Mouse (Mus musculus): ENCODE measurements at regions not wholly inside any gene's neighbourhood (a gene's known extent, or its start where the extent isn't known, plus 50 kb on each side); places are given as distances from the start of the nearest gene placed in this dataset.

DNA sequence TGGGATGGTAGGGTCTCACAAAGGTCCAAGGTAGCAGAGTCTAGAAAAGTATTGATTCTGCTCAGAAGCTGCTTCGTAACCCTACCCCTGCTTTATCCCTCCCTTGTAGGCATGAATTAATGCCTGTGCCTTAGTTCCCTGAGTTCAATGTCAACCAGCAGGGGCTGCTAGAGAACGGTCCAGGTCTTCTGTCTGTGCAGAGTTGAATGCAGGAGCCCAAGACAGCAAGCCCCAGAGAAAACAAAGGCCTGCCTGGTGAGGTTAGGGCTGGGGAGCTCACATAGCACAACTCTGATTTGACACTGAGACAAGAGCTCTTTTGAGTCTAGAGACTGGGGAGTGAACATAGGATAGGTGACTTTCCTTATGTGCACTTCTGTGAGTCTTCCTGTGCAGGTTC, 56.6 kb downstream of the Olig3 start:
- Histone ChIP-seq H3K27ac (replicated peaks) (no peak overlapping the region), H3K4me3 (no peak overlapping the region), H3K4me1 (peaks cover 22% of the 10 kb centered on the region), H3K27me3 (ENCODE audit: low read depth, poor library complexity, severe bottlenecking) (0 out of 2 replicates have a peak, but pooled peaks cover 3% of the 10 kb centered on the region), H3K9me3 (replicated peaks) (no peaks in the 10 kb centered on the region), H3K36me3 (no peaks in the 10 kb centered on the region)
- DNase-seq (ENCODE audit: low spot score) = peak; percentile 22
- 39% methylated on average over 2 of the region's 2 CpGs for WGBS

DNA sequence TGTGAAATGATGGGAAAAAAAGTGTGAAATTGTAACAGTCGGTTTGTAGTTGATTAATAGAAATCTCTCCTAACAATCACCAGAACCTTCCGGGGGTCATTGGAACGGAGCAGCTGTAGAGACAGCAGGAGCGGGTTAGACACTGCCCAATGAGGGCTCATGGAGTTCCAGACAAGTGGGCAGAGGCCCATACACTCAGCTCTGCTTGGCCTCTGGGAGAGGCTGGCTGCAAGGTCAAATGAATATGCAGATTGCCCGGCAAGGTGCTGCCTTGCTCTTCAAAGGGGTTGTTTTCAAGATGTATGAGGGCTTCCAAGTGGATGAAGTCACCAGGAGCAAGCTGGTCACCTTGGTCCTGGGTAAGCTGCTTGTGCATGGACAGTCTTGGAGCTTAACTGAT, 57.6 kb downstream of the Olig3 start:
- H3K27me3 ChIP-seq (ENCODE audit: low read depth, poor library complexity, severe bottlenecking) = no peaks in the 10 kb centered on the region
- H3K4me3 ChIP-seq = no peak overlapping the region
- no peaks in the 10 kb centered on the region for H3K36me3 ChIP-seq
- 54% methylated on average over 5 of the region's 5 CpGs for WGBS
- no peak for DNase-seq (ENCODE audit: low spot score)
- H3K9me3 ChIP-seq (replicated peaks) = no peaks in the 10 kb centered on the region
- no peak overlapping the region for H3K27ac ChIP-seq (replicated peaks)
- H3K4me1 ChIP-seq = peaks cover 18% of the 10 kb centered on the region; the same call in 1 of the 2 replicates

DNA sequence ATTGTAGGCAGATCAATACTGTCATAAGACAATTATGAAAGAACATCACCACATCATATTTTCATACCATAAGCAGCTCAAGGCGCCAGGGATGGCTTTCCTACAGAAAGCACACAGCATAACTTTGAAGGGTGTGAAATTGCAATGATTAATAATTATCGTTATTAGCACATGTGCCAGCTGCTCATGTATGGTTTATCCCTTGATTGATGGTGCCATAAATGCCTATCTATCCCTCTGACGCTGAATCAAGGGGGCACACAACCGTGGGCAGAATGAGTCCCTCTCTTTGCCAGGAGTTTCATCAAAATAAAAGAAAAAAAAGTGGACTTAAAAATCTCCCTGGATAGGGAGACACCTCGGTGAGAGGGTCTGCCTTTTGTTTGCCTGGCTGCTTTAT, 58.5 kb downstream of the Olig3 start:
- no peak overlapping the region for H3K27ac ChIP-seq (replicated peaks)
- WGBS = 74% methylated on average over 5 of the region's 5 CpGs
- no peak for DNase-seq (ENCODE audit: low spot score)
- no peaks in the 10 kb centered on the region for H3K36me3 ChIP-seq
- no peaks in the 10 kb centered on the region for H3K27me3 ChIP-seq (ENCODE audit: low read depth, poor library complexity, severe bottlenecking)
- H3K4me3 ChIP-seq = no peak overlapping the region
- H3K9me3 ChIP-seq (replicated peaks) = no peaks in the 10 kb centered on the region
- peaks cover 18% of the 10 kb centered on the region; the same call in 1 of the 2 replicates for H3K4me1 ChIP-seq

DNA sequence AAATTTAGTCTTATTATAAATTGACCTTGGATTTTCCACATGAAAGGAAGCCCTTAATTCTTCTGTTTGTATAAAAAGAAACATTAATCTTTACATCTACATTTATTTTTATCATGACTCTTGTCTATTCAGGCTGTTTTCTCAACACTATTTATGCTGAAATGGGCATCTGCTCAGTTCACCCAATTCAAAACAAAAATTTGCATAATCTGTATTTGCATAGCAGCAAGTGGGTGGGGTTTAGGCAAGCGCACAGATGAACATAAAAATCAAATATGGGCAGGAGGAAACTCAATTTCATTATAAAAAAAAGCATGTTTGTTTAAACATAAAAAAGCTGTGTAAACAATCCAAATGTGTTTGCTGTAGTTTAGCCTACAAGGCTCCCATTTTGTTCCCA, 67.7 kb downstream of the Olig3 start:
- no peak overlapping the region for H3K4me3 ChIP-seq
- no peak overlapping the region for H3K27ac ChIP-seq (replicated peaks)
- H3K9me3 ChIP-seq (replicated peaks) = no peaks in the 10 kb centered on the region
- DNase-seq (ENCODE audit: low spot score) = no peak
- no peaks in the 10 kb centered on the region for H3K4me1 ChIP-seq
- 70% methylated on average over 1 of the region's 1 CpGs for WGBS
- no peaks in the 10 kb centered on the region for H3K27me3 ChIP-seq (ENCODE audit: low read depth, poor library complexity, severe bottlenecking)
- H3K36me3 ChIP-seq = no peaks in the 10 kb centered on the region

DNA sequence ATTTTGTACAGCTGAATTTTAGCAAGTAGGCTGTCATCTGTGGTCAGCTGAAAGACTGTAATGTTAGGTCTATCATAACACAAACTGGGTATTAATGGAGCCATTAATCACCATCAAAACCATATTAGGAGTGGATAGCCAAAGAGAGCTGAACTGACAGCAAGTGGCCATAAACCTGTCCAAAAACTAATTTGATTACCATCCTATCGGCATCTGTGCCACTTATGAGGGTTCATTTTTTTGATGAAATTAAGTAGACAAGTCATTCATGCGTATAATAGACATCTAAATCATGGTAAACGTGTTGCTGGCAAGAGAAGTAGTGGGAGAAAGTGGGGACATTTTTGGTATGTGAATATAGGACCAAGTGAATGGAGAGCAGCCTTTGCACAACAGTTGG, 68.6 kb downstream of the Olig3 start:
- Histone ChIP-seq H3K36me3 (no peaks in the 10 kb centered on the region), H3K9me3 (replicated peaks) (no peaks in the 10 kb centered on the region), H3K4me3 (no peak overlapping the region), H3K4me1 (no peaks in the 10 kb centered on the region), H3K27ac (replicated peaks) (no peak overlapping the region), H3K27me3 (ENCODE audit: low read depth, poor library complexity, severe bottlenecking) (no peaks in the 10 kb centered on the region)
- no peak for DNase-seq (ENCODE audit: low spot score)
- WGBS = 83% methylated on average over 3 of the region's 3 CpGs

DNA sequence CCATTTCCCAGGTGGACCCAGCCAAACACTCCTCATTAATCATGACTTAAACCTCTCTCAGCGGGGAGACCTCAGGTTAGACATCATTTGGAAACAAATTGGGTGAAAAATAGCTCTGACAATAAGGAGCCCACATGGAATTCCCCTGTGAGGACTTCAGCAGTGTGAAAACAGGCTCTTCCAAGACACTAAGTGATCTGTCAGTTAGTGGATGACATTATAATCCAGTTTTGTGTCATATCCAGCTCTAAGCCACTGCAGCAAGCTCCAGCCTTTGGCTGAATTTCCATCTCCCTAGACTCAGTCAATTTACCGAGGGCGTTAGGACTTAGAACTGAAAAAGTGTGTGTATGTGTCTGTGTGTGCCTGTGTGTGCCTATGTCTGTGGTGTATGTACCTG, 70.5 kb downstream of the Olig3 start:
- H3K27me3 ChIP-seq (ENCODE audit: low read depth, poor library complexity, severe bottlenecking) = no peaks in the 10 kb centered on the region
- H3K4me3 ChIP-seq = no peak overlapping the region
- H3K4me1 ChIP-seq = no peaks in the 10 kb centered on the region
- DNase-seq (ENCODE audit: low spot score) = no peak
- WGBS = 92% methylated on average over 3 of the region's 3 CpGs
- no peaks in the 10 kb centered on the region for H3K9me3 ChIP-seq (replicated peaks)
- no peak overlapping the region for H3K27ac ChIP-seq (replicated peaks)
- no peaks in the 10 kb centered on the region for H3K36me3 ChIP-seq

DNA sequence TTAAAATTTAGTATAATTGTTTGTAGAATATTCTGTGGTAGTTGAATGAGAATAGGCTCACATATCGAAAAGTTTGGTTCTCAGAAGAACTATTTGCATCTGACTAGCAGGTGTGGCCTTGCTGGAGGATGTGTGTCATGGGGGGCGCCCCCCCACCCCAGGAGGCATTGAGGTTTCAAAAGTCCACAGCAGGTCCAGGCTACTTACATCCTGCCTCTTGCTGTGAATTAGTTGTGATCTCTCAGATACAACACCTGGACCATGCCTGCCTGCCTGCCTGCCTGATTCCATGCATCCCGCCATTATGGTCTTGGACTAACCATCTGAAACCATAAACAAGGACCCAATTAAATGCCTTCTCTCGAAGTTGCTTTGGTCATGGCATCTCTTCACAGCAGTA, 76.2 kb downstream of the Olig3 start:
- Histone ChIP-seq H3K27ac (replicated peaks) (no peak overlapping the region), H3K9me3 (replicated peaks) (no peaks in the 10 kb centered on the region), H3K4me3 (no peak overlapping the region), H3K36me3 (no peaks in the 10 kb centered on the region), H3K27me3 (ENCODE audit: low read depth, poor library complexity, severe bottlenecking) (peaks cover 27% of the 10 kb centered on the region), H3K4me1 (no peaks in the 10 kb centered on the region)
- no peak for DNase-seq (ENCODE audit: low spot score)
- whole genome bisulfite sequencing = 81% methylated on average over 4 of the region's 4 CpGs

DNA sequence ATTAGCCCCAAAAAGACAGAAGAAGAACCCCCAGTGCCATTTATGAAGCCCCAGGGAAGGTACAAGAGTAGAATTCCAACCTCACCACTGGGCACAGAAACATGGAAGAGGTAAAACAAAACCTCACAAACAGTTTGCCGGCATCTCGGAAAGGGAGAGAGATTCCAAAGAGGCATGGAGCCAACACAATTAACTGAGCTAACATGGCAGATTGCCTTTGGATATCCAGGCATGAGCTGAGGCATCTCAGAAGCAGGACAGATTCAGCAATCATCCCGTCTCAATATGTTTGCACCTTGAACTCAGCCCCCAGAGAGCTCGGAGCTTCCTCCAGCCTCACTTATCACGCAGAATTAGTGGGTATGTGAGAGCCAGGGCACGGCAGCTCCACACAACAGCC, 78.3 kb downstream of the Olig3 start:
- H3K4me1 ChIP-seq = no peaks in the 10 kb centered on the region
- WGBS = 93% methylated on average over 6 of the region's 6 CpGs

DNA sequence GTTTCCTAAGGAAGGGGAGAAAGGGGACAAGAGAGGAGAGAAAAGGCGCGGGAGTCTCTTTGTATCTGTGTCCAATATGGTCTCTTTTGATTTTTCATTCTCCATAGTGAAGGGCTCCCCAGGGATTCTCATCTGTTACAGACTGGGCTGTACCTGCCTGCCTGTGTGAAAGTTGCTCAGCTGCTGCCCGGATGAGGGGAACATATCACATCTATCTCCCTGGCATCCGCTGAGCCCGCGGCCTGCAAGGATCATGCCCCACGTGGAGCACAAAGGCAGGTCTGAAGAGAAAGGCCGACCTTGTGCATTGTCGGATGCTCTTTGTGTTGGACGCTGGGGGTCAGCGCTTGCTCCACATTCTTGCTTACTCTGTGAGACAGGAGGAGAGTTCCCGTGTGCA, 85.5 kb downstream of the Olig3 start:
- H3K27me3 ChIP-seq (ENCODE audit: low read depth, poor library complexity, severe bottlenecking) = peaks cover 91% of the 10 kb centered on the region
- H3K36me3 ChIP-seq = no peaks in the 10 kb centered on the region
- H3K9me3 ChIP-seq (replicated peaks) = no peaks in the 10 kb centered on the region
- H3K27ac ChIP-seq (replicated peaks) = peak overlapping the region; percentile 68
- H3K4me3 ChIP-seq = peak overlapping the region; percentile 18; the same call in 1 of the 2 replicates
- peak; percentile 64 for DNase-seq (ENCODE audit: low spot score)
- 23% methylated on average over 12 of the region's 12 CpGs for WGBS
- peaks cover 31% of the 10 kb centered on the region for H3K4me1 ChIP-seq

More for the DNA sequence above, 78.3 kb downstream of the Olig3 start:
- Histone ChIP-seq H3K4me3 (no peak overlapping the region), H3K27ac (replicated peaks) (no peak overlapping the region), H3K9me3 (replicated peaks) (no peaks in the 10 kb centered on the region), H3K27me3 (ENCODE audit: low read depth, poor library complexity, severe bottlenecking) (peaks cover 45% of the 10 kb centered on the region), H3K36me3 (no peaks in the 10 kb centered on the region)
- DNase-seq (ENCODE audit: low spot score) = no peak

DNA sequence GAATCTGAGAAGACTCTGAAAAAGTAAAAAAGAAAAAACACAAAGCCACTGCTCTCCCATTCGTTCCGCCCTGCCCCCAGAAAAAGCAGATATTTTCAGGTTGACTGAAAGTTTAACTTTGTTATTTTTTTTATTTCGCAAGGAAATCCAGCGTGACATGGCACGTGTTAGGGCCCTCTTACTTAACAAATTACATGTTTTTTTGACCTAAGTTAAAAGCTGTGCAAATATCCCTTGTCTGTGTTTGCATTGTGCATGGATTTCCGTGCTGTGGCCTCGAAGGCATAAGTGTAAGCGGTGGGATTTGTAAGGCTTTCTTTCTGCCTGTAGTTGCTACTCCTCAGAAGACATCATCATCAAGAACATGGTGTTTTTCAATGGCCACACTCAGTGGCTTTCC, 87.2 kb downstream of the Olig3 start:
- no peaks in the 10 kb centered on the region for H3K9me3 ChIP-seq (replicated peaks)
- H3K4me1 ChIP-seq = peaks cover 33% of the 10 kb centered on the region
- no peak for DNase-seq (ENCODE audit: low spot score)
- no peak overlapping the region for H3K27ac ChIP-seq (replicated peaks)
- no peaks in the 10 kb centered on the region for H3K36me3 ChIP-seq
- 47% methylated on average over 8 of the region's 8 CpGs for WGBS
- H3K27me3 ChIP-seq (ENCODE audit: low read depth, poor library complexity, severe bottlenecking) = peaks cover 98% of the 10 kb centered on the region
- no peak overlapping the region for H3K4me3 ChIP-seq

DNA sequence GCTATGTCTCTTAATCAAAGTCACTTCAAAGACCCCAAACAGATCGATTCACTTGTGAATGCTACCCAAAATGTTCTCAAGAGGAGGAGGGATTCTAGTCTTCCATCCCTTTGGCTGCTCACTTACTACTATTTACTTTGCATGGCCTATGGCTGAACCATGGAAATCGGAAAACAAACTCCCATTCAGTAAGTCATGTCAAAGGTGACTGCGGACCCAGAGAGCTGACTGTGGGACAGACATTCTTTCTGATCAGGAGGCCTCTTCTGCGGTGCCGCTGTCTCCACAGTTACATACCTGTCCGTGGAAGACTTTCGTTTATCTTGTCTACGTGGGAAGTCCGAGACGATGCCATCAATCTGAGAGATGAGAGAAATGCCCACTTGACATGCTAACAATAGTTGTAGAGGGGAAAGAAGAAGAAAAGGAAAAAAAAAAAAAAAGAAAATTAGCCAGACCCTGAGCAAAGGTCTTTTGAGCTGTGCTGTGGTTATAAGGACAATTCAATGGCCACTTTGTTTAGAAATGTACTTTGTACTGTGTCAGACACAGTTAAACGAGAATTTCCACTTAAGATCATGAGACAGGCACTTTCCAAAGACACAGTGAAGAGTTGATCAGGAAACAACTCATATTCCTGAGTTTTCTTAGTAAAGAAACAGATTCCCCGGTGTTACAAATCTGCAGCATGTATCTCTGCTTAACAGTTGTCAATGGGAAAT, 92.7 kb downstream of the Olig3 start:
- H3K4me1 ChIP-seq = peaks cover 21% of the 10 kb centered on the region
- WGBS = 40% methylated on average over 12 of the region's 12 CpGs
- H3K4me3 ChIP-seq = no peak overlapping the region
- no peaks in the 10 kb centered on the region for H3K36me3 ChIP-seq
- DNase-seq (ENCODE audit: low spot score) = peak; percentile 24
- H3K27me3 ChIP-seq (ENCODE audit: low read depth, poor library complexity, severe bottlenecking) = peaks cover 100% of the 10 kb centered on the region
- H3K27ac ChIP-seq (replicated peaks) = no peak overlapping the region
- H3K9me3 ChIP-seq (replicated peaks) = no peaks in the 10 kb centered on the region

DNA sequence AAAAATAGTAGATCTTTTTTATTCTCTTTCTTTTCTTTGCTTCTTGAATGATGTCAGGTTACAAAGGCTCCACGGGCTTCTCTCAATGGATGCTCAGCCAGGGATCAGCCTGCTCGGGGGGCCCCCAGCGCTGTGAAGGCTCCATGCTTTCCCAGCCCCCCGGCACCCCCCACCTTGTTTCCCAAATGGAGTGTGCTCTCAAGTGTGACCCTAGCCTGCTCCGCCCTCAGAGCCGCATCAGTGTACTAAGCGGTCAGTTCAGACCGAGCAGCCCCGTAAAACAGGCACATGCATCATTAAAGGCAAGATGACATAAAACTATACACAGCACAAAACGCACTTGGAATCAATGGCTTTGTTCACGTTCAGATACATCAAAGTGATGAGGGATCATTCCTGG, 102.7 kb downstream of the Olig3 start:
- Histone ChIP-seq H3K27ac (replicated peaks) (no peak overlapping the region), H3K9me3 (replicated peaks) (no peaks in the 10 kb centered on the region), H3K4me3 (no peak overlapping the region), H3K36me3 (no peaks in the 10 kb centered on the region), H3K27me3 (ENCODE audit: low read depth, poor library complexity, severe bottlenecking) (peaks cover 86% of the 10 kb centered on the region), H3K4me1 (peaks cover 24% of the 10 kb centered on the region)
- WGBS = 37% methylated on average over 11 of the region's 11 CpGs
- peak; percentile 44 for DNase-seq (ENCODE audit: low spot score)

DNA sequence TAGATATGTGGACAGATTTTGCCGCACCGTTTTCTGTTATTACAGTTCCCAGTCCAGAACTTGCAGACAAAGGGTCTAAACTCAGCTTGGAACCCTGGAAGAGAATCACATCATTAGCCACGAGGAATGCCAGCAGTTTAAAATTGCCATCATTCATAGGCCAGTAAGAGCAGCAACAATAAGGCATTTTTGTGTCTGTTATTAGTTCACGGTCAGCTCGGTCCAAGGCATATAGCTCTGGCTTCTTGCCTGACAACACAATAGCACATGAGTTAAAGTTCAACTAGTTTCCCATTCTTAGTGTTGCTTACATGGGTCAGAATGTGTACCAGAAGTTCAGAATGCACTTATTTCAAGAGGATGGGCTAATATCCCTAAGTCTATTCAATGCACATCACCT, 103.4 kb downstream of the Olig3 start:
- H3K4me3 ChIP-seq = no peak overlapping the region
- peaks cover 30% of the 10 kb centered on the region for H3K4me1 ChIP-seq
- no peak for DNase-seq (ENCODE audit: low spot score)
- no peaks in the 10 kb centered on the region for H3K36me3 ChIP-seq
- no peaks in the 10 kb centered on the region for H3K9me3 ChIP-seq (replicated peaks)
- H3K27me3 ChIP-seq (ENCODE audit: low read depth, poor library complexity, severe bottlenecking) = peaks cover 85% of the 10 kb centered on the region
- 81% methylated on average over 5 of the region's 5 CpGs for WGBS
- no peak overlapping the region for H3K27ac ChIP-seq (replicated peaks)

DNA sequence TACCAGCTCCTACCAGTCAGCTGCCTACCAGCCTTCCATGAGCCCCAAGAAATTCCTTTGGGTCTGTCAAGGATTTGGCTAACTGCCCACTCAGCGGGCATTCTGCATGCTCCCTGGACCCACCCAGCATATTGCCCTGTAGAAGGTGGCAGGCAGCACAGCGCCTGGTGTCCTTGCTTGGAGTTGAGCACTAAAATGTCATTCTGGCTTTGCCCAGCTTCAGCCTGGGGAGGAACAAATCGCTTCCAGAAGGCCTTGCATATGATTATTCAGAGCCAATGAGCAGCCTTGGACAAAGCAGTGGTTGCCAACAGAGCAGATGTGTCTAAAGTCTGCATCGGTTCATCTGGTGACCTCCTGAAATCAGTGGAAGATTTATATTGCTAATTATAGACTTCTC, 103.8 kb downstream of the Olig3 start:
- Histone ChIP-seq H3K9me3 (replicated peaks) (no peaks in the 10 kb centered on the region), H3K36me3 (no peaks in the 10 kb centered on the region), H3K27me3 (ENCODE audit: low read depth, poor library complexity, severe bottlenecking) (peaks cover 80% of the 10 kb centered on the region), H3K4me1 (peaks cover 31% of the 10 kb centered on the region), H3K27ac (replicated peaks) (no peak overlapping the region), H3K4me3 (no peak overlapping the region)
- WGBS = 82% methylated on average over 4 of the region's 4 CpGs
- DNase-seq (ENCODE audit: low spot score) = no peak

All from midbrain, embryonic 10.5 days (tissue).